Mouse (Mus musculus) kidney, embryonic 16.5 days (tissue): Measurements from ENCODE around the gene Amot. TPM values are rescaled to one million over a fixed set of nuclear protein-coding genes. Genes with fewer than 3 reads are reported as not detected.

Experiments
- ATAC-seq: fragments of 200-750 bp; cut with Nextera tagmentation; 2 replicates; pipeline ENCODE4 v1.8.0; 2017; ENCODE audit warnings: moderate TSS enrichment; ENCODE audit not compliant: low FRiP score, low TSS enrichment
- H3K27ac ChIP-seq: fragments of 300-500 bp; sonication (generic); 2 replicates; pipeline ENCODE4 v1.5.1; 2014; ENCODE audit warnings: low read length
- H3K27me3 ChIP-seq: fragments of 300-500 bp; sonication (generic); 2 replicates; pipeline ENCODE4 v1.6.1; 2014; ENCODE audit warnings: low read length, control low read depth, mixed read lengths; ENCODE audit not compliant: insufficient read depth
- H3K36me3 ChIP-seq: fragments of 300-500 bp; sonication (generic); 2 replicates; pipeline ENCODE4 v1.6.1; 2014; ENCODE audit warnings: low read length, control low read depth, mixed read lengths; ENCODE audit not compliant: insufficient read depth
- H3K4me1 ChIP-seq: fragments of 300-500 bp; sonication (generic); 2 replicates; pipeline ENCODE4 v1.6.1; 2014; ENCODE audit warnings: low read length, control low read depth, mixed read lengths; ENCODE audit not compliant: insufficient read depth
- H3K4me2 ChIP-seq: fragments of 300-500 bp; sonication (generic); replicated peaks from 2 replicates; pipeline ENCODE4 v1.6.1; 2014; ENCODE audit warnings: low read depth, low read length
- H3K4me3 ChIP-seq: fragments of 300-500 bp; sonication (generic); 2 replicates; pipeline ENCODE4 v1.5.1; 2014; ENCODE audit warnings: mild to moderate bottlenecking, low read length
- H3K9ac ChIP-seq: fragments of 300-500 bp; sonication (generic); replicated peaks from 2 replicates; pipeline ENCODE4 v1.6.1; 2014; ENCODE audit warnings: low read length
- H3K9me3 ChIP-seq: fragments of 300-500 bp; sonication (generic); 2 replicates; pipeline ENCODE4 v1.6.1; 2016; ENCODE audit warnings: low read length, control low read depth
- WGBS: fragments of 180-500 bp; shearing (Covaris S2); extraction: QIAGEN DNeasy Blood & Tissue Kit; methylation state at CpG from one replicate; pipeline ENCODE4 v1.1.7; 2014; 5-methylcytosine and 5-hydroxymethylcytosine counted together
- polyA plus RNA-seq: library from polyadenylated mRNA; unstranded; fragments of >200 nt; fragmentation: Nextera tagmentation; extraction: Ambion mirVana; gene quantifications from 2 replicates; pipeline ENCODE4 v1.2.1, GENCODE M21; 2015

Gene Amot
- polyA plus RNA-seq, 1 experiment from 2014 or later = 25.5 TPM

DNA sequence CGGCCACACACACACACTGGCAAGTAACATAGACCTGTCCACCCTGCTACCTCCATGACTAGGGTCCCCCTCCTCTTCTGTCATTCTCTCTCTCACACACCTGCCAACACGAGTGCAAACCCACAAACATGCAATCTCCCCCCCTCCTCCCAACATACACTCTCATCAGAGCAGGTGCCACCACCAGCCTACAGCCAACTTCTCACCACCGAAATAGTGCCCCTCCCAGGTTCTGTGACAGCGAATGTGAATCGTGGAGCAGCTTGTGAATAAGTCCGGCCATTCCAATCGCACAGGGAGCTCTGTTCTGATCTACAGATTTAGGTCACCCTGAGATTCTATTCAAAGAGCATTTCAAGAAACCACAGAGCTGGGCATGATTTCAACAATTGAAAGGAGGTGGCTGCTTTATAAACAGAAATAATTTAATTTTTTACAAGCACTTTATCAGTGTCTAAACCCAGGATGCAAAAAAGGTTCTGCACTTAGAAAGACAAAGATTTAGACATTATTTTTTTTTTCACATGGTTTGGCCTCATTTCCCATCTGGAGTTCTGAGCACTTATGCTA lies 21.4 kb downstream of the Amot start:
- whole genome bisulfite sequencing = 73% methylated on average over 7 of the region's 7 CpGs
- no peak overlapping the region for H3K4me3 ChIP-seq
- ATAC-seq = no peak
- H3K4me1 ChIP-seq = peaks cover 2% of the 10 kb centered on the region; the same call in 1 of the 2 replicates
- no peaks in the 10 kb centered on the region; the same call in 1 of the 2 replicates for H3K27me3 ChIP-seq
- H3K36me3 ChIP-seq = peaks cover 14% of the 10 kb centered on the region; the same call in 1 of the 2 replicates
- no peak overlapping the region for H3K27ac ChIP-seq
- H3K9me3 ChIP-seq = no peaks in the 10 kb centered on the region
- no peak overlapping the region for H3K4me2 ChIP-seq
- H3K9ac ChIP-seq = no peak overlapping the region

DNA sequence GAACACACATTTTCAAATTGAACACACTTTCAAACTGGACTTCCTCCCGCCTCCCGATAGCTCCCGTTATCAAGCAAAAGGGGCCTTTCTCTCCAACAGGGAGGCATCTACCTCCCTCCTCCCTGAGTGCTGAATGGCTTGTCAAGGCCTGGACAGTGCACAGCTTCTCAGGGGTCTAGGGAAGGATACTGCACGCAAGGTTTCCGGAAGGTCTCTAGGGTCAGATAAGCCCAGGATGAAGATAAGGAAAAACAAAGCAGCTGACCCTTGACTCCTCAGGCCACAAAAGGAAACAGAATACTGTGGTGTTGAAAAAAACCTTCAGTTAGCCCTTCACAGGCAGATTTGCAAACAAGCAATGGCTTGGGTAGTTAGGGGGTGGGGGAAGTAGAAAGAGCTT lies 22.6 kb downstream of the Amot start:
- peaks cover 2% of the 10 kb centered on the region; the same call in 1 of the 2 replicates for H3K4me1 ChIP-seq
- H3K36me3 ChIP-seq = peaks cover 14% of the 10 kb centered on the region; the same call in 1 of the 2 replicates
- H3K9ac ChIP-seq = no peak overlapping the region
- no peaks in the 10 kb centered on the region for H3K9me3 ChIP-seq
- H3K4me3 ChIP-seq = no peak overlapping the region
- H3K27ac ChIP-seq = no peak overlapping the region
- H3K4me2 ChIP-seq = no peak overlapping the region
- ATAC-seq = no peak
- H3K27me3 ChIP-seq = no peaks in the 10 kb centered on the region; the same call in 1 of the 2 replicates
- WGBS = 68% methylated on average over 5 of the region's 5 CpGs

DNA sequence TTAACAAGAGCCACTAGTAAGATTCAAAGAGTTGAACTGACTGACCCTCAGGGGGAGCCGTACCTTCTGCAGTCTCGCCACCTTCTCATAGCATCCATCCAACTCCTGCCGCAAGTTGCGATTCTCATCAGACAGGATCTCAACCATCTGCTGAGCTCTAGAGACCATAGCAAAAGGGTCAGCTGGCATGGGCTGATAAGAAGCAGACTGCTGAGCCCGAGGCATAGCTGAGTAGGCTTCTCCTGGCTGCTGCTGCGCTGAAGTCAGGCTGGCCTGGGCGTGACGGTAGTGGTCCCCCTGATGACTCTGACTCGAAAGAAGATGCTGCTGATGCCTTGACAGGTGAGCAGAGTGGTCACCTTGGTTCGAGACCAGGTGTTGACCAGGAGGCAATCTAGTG lies 25.0 kb downstream of the Amot start:
- Histone ChIP-seq H3K9me3 (no peaks in the 10 kb centered on the region), H3K27me3 (no peaks in the 10 kb centered on the region; the same call in 1 of the 2 replicates), H3K9ac (no peak overlapping the region), H3K36me3 (0 out of 2 replicates have a peak, but pooled peaks cover 9% of the 10 kb centered on the region), H3K4me2 (no peak overlapping the region), H3K4me1 (peaks cover 2% of the 10 kb centered on the region; the same call in 1 of the 2 replicates), H3K4me3 (no peak overlapping the region), H3K27ac (no peak overlapping the region)
- 83% methylated on average over 10 of the region's 10 CpGs for WGBS
- no peak for ATAC-seq

DNA sequence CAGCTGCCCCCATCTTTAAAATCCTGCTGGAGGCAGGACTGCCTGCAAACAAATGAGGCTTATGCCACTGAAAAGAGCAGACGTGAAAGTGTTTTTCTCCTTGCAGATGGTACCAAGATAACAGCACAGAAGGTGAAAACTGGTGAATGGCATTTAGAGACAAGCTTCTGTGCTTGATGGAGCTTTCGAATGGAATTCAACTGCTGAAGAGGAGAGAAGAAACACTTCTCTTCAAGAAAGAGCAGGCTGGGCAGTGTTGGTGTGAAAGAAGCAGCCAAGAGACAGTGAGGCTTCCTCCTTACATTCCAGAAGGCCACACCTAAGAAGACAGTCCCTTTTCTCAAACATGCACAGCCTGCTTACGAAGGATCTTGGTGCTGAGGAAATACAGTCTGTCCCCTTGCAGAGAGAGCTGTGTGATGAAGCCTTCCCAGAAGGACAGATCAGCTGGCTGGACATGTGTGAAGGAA lies 27.2 kb downstream of the Amot start:
- Histone ChIP-seq H3K36me3 (0 out of 2 replicates have a peak, but pooled peaks cover 9% of the 10 kb centered on the region), H3K9me3 (no peaks in the 10 kb centered on the region), H3K27ac (no peak overlapping the region), H3K9ac (no peak overlapping the region), H3K27me3 (no peaks in the 10 kb centered on the region; the same call in 1 of the 2 replicates), H3K4me1 (no peaks in the 10 kb centered on the region), H3K4me2 (no peak overlapping the region), H3K4me3 (no peak overlapping the region)
- WGBS = 69% methylated on average over 3 of the region's 3 CpGs
- no peak for ATAC-seq

DNA sequence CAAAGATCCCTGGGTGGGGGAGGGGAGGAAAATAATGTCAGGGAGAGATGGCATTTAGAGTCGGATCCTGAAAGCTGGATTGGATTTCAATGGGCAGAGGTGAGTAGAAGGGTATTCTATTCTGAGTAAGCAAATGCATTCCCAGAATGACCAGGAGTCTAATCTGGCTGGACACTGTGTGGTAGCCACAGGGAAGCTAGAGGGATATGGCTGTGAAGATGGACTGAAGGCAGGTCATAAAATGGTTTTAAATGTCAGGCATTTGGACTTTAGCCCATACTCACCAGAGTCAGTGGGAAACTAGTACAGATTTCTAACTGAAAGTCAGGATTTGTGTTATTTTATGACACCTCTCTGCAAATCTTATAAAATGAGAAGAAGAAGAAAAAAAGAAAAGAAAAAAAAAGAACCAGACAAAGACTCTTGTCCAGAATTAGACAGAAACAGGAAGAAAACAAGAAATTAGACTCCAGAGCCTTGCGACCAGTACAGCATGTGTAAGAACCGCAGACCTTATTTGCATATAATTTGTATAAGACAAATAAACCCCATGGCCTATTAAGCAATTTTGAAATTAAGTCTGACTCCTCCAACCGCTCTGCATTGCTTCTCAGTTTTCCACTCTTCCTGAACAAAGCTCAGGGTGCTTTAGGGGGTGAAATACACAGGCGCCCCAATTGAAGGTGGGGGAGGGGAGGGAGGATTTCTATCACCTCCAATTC lies 27.8 kb downstream of the Amot start:
- no peak overlapping the region for H3K4me2 ChIP-seq
- no peak overlapping the region for H3K4me3 ChIP-seq
- no peaks in the 10 kb centered on the region; the same call in 1 of the 2 replicates for H3K27me3 ChIP-seq
- H3K9me3 ChIP-seq = no peaks in the 10 kb centered on the region
- WGBS = 71% methylated on average over 5 of the region's 5 CpGs
- H3K36me3 ChIP-seq = 0 out of 2 replicates have a peak, but pooled peaks cover 9% of the 10 kb centered on the region
- ATAC-seq = no peak
- no peak overlapping the region for H3K27ac ChIP-seq
- H3K9ac ChIP-seq = no peak overlapping the region
- no peaks in the 10 kb centered on the region for H3K4me1 ChIP-seq

DNA sequence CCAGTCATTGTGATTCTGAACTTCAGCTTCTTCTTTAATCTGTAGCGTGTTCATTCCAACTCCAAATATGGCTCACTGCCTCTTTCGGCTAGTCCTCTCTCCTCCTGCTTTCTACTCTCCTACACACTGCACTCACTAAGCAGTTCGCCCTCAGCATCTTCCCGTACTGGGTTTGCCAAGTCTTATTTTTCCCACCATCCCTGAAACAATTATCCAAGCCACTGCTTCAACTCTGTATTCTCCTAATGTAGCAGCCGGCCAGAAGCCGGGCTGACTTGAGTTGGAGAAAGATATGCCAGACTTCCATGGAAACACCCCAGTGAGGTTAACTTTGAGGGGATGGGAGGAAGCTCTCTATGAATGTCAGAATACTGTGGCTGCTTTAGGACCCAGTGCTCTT lies 36.7 kb downstream of the Amot start:
- Histone ChIP-seq H3K4me3 (no peak overlapping the region), H3K4me2 (no peak overlapping the region), H3K36me3 (0 out of 2 replicates have a peak, but pooled peaks cover 2% of the 10 kb centered on the region), H3K4me1 (no peaks in the 10 kb centered on the region), H3K9ac (no peak overlapping the region), H3K27me3 (no peaks in the 10 kb centered on the region), H3K9me3 (no peaks in the 10 kb centered on the region), H3K27ac (no peak overlapping the region)
- 92% methylated on average over 6 of the region's 6 CpGs for WGBS
- ATAC-seq = no peak

DNA sequence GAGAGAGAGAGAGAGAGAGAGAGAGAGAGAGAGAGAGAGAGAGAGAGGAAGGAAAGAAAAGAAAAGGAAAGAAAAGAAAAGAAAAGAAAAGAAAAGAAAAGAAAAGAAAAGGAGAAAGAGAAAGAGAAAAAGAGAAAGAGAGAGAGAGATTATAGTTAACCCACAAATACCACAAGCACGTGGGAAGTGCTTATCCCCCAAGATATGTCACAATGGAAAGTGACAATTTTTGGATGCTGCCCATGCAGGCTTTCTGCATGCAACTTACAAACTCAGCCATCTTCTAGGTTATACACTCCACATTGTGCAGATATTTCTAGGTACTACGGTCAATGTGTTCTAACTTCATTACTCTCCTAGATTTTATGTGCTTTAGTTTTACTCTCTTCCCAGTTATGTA lies 41.5 kb downstream of the Amot start:
- WGBS = 84% methylated on average over 2 of the region's 2 CpGs

DNA sequence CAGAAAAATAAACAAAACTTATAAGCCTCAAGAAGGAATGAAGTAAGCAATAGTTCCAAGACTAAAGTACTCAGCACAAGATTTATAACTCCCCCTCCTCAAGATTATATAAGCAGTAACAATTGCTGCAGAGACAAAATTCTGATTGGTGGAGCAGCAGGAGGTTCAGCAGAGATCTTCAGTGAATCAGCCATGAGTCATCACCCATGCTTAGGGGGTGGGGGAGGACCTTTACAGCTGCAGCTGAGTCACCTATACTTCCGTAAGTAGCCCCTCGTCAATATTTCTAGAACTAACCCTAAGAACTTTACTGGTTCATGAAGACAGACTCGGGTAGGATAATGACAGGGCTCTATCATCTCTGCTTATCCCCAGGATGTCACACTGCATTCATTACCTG lies 43.6 kb downstream of the Amot start:
- ATAC-seq = no peak
- Histone ChIP-seq H3K4me2 (no peak overlapping the region), H3K27ac (no peak overlapping the region), H3K9ac (no peak overlapping the region), H3K4me3 (no peak overlapping the region), H3K36me3 (peaks cover 3% of the 10 kb centered on the region; the same call in 1 of the 2 replicates), H3K4me1 (no peaks in the 10 kb centered on the region), H3K27me3 (no peaks in the 10 kb centered on the region; the same call in 1 of the 2 replicates), H3K9me3 (no peaks in the 10 kb centered on the region)
- WGBS = 91% methylated on average over 3 of the region's 3 CpGs

More for the DNA sequence above, 41.5 kb downstream of the Amot start:
- H3K27ac ChIP-seq = no peak overlapping the region
- H3K9ac ChIP-seq = no peak overlapping the region
- no peaks in the 10 kb centered on the region for H3K4me1 ChIP-seq
- no peaks in the 10 kb centered on the region; the same call in 1 of the 2 replicates for H3K27me3 ChIP-seq
- H3K36me3 ChIP-seq = peaks cover 3% of the 10 kb centered on the region; the same call in 1 of the 2 replicates
- ATAC-seq = no peak
- no peak overlapping the region for H3K4me3 ChIP-seq
- H3K9me3 ChIP-seq = no peaks in the 10 kb centered on the region
- no peak overlapping the region for H3K4me2 ChIP-seq

DNA sequence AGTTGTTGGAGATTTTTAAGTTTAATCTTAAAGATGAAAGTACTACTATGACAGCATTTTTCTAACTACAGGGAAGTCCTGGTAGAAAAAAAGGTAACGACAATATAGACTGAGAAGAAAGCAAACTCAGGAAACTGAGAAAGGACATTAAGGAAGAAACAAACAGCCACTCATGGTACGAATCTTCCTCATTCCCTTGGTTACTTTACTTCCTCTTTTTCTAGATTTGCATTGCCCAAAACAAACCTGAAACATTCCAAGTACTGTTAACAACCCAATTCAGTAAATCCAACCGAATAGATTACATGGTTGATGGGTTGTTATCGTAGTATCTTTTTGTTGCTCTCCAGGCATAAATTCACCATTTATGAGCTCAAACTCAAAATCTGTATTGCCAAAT lies 48.7 kb downstream of the Amot start:
- H3K4me2 ChIP-seq = no peak overlapping the region
- 76% methylated on average over 4 of the region's 4 CpGs for WGBS
- H3K27me3 ChIP-seq = no peaks in the 10 kb centered on the region; the same call in 1 of the 2 replicates
- H3K27ac ChIP-seq = no peak overlapping the region
- H3K4me3 ChIP-seq = no peak overlapping the region
- no peak overlapping the region for H3K9ac ChIP-seq
- no peaks in the 10 kb centered on the region for H3K9me3 ChIP-seq
- peaks cover 12% of the 10 kb centered on the region; the same call in 1 of the 2 replicates for H3K36me3 ChIP-seq
- ATAC-seq = no peak
- no peaks in the 10 kb centered on the region for H3K4me1 ChIP-seq

DNA sequence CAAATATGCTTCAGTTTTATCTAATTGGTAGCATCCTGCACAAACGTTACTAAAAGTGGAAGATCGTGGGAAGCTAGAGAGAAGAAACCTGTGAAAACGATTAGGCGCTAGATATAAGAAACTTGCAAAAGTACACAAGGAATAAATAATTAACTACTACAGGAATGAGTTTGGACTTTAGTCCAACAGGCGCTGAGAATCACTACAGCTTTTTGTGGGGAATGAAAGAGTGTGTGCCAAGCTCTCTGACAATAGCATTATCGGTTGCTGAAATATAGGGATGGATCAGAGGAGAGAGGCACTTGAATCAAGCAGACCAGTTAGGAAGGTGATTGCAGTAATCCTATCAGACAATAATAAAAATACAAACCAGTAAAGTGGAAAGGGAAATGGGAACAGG lies 49.4 kb downstream of the Amot start:
- Histone ChIP-seq H3K9me3 (no peaks in the 10 kb centered on the region), H3K4me2 (no peak overlapping the region), H3K27ac (no peak overlapping the region), H3K4me1 (no peaks in the 10 kb centered on the region), H3K9ac (no peak overlapping the region), H3K4me3 (no peak overlapping the region), H3K27me3 (no peaks in the 10 kb centered on the region; the same call in 1 of the 2 replicates), H3K36me3 (peaks cover 17% of the 10 kb centered on the region)
- ATAC-seq = no peak
- WGBS = 85% methylated on average over 6 of the region's 6 CpGs
